Mouse (Mus musculus) CH12.LX (cell line): Measurements from ENCODE around the gene Uap1l1. TPM values are rescaled to one million over a fixed set of nuclear protein-coding genes. Genes with fewer than 3 reads are reported as not detected.

Experiments
- DNase-seq: peaks from one replicate; pipeline ENCODE4 v3.0.0-alpha.2; 2013; ENCODE audit errors: extremely low read depth
- H3K27ac ChIP-seq: 2 replicates; pipeline ENCODE4 v1.5.1; 2012; ENCODE audit warnings: low read depth, mild to moderate bottlenecking, control low read depth, moderate library complexity; ENCODE audit not compliant: insufficient read depth
- H3K27me3 ChIP-seq: replicated peaks from 2 replicates; pipeline ENCODE3; 2012; ENCODE audit warnings: inconsistent platforms
- H3K36me3 ChIP-seq, 2 experiments: replicated peaks in 1 of 2; 2 replicates each; pipeline versions ENCODE3 to v1.6.1; 2012; ENCODE audit warnings: inconsistent platforms in 1 of 2, low read length in 1 of 2, mild to moderate bottlenecking in 1 of 2, mixed read lengths in 1 of 2, moderate library complexity in 1 of 2; ENCODE audit not compliant: control insufficient read depth in 1 of 2, insufficient read depth in 1 of 2
- H3K4me1 ChIP-seq, 2 experiments: 2 replicates each; pipeline ENCODE4 v1.6.1; 2012; ENCODE audit warnings: inconsistent platforms in 1 of 2, moderate library complexity in 1 of 2; ENCODE audit not compliant: insufficient read depth in 2 of 2, control insufficient read depth in 1 of 2
- H3K4me2 ChIP-seq: 2 replicates; pipeline ENCODE4 v1.6.1; 2012; ENCODE audit warnings: low read depth, mild to moderate bottlenecking, control low read depth; ENCODE audit not compliant: poor library complexity, insufficient read depth, severe bottlenecking
- H3K4me3 ChIP-seq, 3 experiments: fragments of 150-350 bp in 1 of 3; sonication (generic) in 1 of 3; replicated peaks in 1 of 3; 2 replicates each; pipeline versions ENCODE3 to v1.5.1; 2011 to 2012; ENCODE audit warnings: low read depth in 2 of 3, low read length in 2 of 3, mild to moderate bottlenecking in 2 of 3, moderate library complexity in 2 of 3, control low read depth in 1 of 3, improper control_type of control experiment in 1 of 3, inconsistent platforms in 1 of 3, mixed read lengths in 1 of 3; ENCODE audit not compliant: poor library complexity in 1 of 3
- H3K79me2 ChIP-seq: replicated peaks from 2 replicates; pipeline ENCODE4 v1.6.1; 2012; ENCODE audit warnings: mild to moderate bottlenecking, moderate library complexity; ENCODE audit not compliant: control insufficient read depth, poor library complexity, insufficient read depth, severe bottlenecking; ENCODE audit errors: extremely low read depth
- H3K9ac ChIP-seq: 2 replicates; pipeline ENCODE4 v1.6.1; 2012; ENCODE audit warnings: low read depth, mild to moderate bottlenecking, control low read depth, moderate library complexity; ENCODE audit not compliant: insufficient read depth
- H3K9me3 ChIP-seq: replicated peaks from 2 replicates; pipeline ENCODE3; 2012; ENCODE audit warnings: low read length, inconsistent platforms, mixed read lengths
- BHLHE40 ChIP-seq: IDR thresholded peaks from 2 replicates; pipeline ENCODE4 v1.6.1; 2011; ENCODE audit warnings: mild to moderate bottlenecking, low read depth, low read length, improper control_type of control experiment
- CHD1 ChIP-seq: IDR thresholded peaks from 2 replicates; pipeline ENCODE4 v1.6.1; 2012; ENCODE audit warnings: low read depth, low read length, improper control_type of control experiment, inconsistent platforms
- E2F4 ChIP-seq: IDR thresholded peaks from 2 replicates; pipeline ENCODE4 v1.6.1; 2011; ENCODE audit warnings: low read depth, low read length, improper control_type of control experiment; ENCODE audit not compliant: insufficient replicate concordance
- ELF1 ChIP-seq: IDR thresholded peaks from 2 replicates; pipeline ENCODE4 v1.6.1; 2014; ENCODE audit warnings: low read depth, mild to moderate bottlenecking, inconsistent platforms, low read length, improper control_type of control experiment
- EP300 ChIP-seq: IDR thresholded peaks from 2 replicates; pipeline ENCODE4 v1.6.1; 2011; ENCODE audit warnings: low read length, improper control_type of control experiment
- ETS1 ChIP-seq: conservative IDR thresholded peaks from 2 replicates; pipeline ENCODE4 v1.6.1; 2012; ENCODE audit warnings: low read depth, mild to moderate bottlenecking, inconsistent platforms, low read length, improper control_type of control experiment, moderate library complexity
- HCFC1 ChIP-seq: IDR thresholded peaks from 2 replicates; pipeline ENCODE4 v1.6.1; 2012; ENCODE audit warnings: low read depth, mild to moderate bottlenecking, inconsistent platforms, low read length, improper control_type of control experiment
- JUND ChIP-seq: conservative IDR thresholded peaks from 2 replicates; pipeline ENCODE4 v1.6.1; 2011; ENCODE audit warnings: low read depth, low read length, improper control_type of control experiment
- KAT2A ChIP-seq: IDR thresholded peaks from 2 replicates; pipeline ENCODE4 v1.6.1; 2012; ENCODE audit warnings: low read length, improper control_type of control experiment, inconsistent platforms; ENCODE audit not compliant: insufficient replicate concordance
- MAFK ChIP-seq: IDR thresholded peaks from 2 replicates; pipeline ENCODE4 v1.6.1; 2011; ENCODE audit warnings: low read length, improper control_type of control experiment; ENCODE audit not compliant: insufficient replicate concordance
- MAX ChIP-seq: IDR thresholded peaks from 2 replicates; pipeline ENCODE4 v1.6.1; 2011; ENCODE audit warnings: low read length, improper control_type of control experiment
- MYC ChIP-seq: IDR thresholded peaks from 2 replicates; pipeline ENCODE4 v1.6.1; 2011; ENCODE audit warnings: low read depth, mild to moderate bottlenecking, improper control_type of control experiment, low read length
- NELFE ChIP-seq: IDR thresholded peaks from 2 replicates; pipeline ENCODE4 v1.6.1; 2011; ENCODE audit warnings: low read depth, low read length, improper control_type of control experiment
- POLR2AphosphoS2 ChIP-seq: IDR thresholded peaks from 2 replicates; pipeline ENCODE4 v1.6.1; 2011; ENCODE audit warnings: low read depth, low read length, improper control_type of control experiment
- RAD21 ChIP-seq: IDR thresholded peaks from 2 replicates; pipeline ENCODE4 v1.6.1; 2011; ENCODE audit warnings: low read depth, mild to moderate bottlenecking, low read length, improper control_type of control experiment, moderate library complexity
- SIN3A ChIP-seq: IDR thresholded peaks from 2 replicates; pipeline ENCODE4 v1.6.1; 2012; ENCODE audit warnings: low read length, improper control_type of control experiment, inconsistent platforms
- SMC3 ChIP-seq: IDR thresholded peaks from 2 replicates; pipeline ENCODE4 v1.6.1; 2011; ENCODE audit warnings: low read depth, low read length, improper control_type of control experiment
- TBP ChIP-seq: conservative IDR thresholded peaks from 2 replicates; pipeline ENCODE4 v1.6.1; 2011; ENCODE audit warnings: low read depth, low read length, improper control_type of control experiment
- TCF12 ChIP-seq: IDR thresholded peaks from 2 replicates; pipeline ENCODE4 v1.6.1; 2014; ENCODE audit warnings: low read depth, mild to moderate bottlenecking, inconsistent platforms, low read length, improper control_type of control experiment
- USF2 ChIP-seq: conservative IDR thresholded peaks from 2 replicates; pipeline ENCODE4 v1.6.1; 2011; ENCODE audit warnings: low read depth, low read length, improper control_type of control experiment
- ZKSCAN1 ChIP-seq: IDR thresholded peaks from 2 replicates; pipeline ENCODE4 v1.6.1; 2012; ENCODE audit warnings: low read depth, inconsistent platforms, low read length, improper control_type of control experiment, borderline replicate concordance
- ZMIZ1 ChIP-seq: IDR thresholded peaks from 2 replicates; pipeline ENCODE4 v1.6.1; 2012; ENCODE audit warnings: low read depth, mild to moderate bottlenecking, inconsistent platforms, low read length, improper control_type of control experiment
- dilution Hi-C: fragments of 300-500 bp; cut with MboI; formaldehyde crosslinking; loops from 2 replicates; pipeline ENCODE4 v1.14.3; 2020; ENCODE audit warnings: low sequenced_read_pairs; ENCODE audit not compliant: extremely low pct_unique_long_range_greater_than_20kb, extremely low pct_ligation_motif_present
- in situ Hi-C: fragments of 300-500 bp; cut with MboI; formaldehyde crosslinking; loops from 3 replicates; pipeline ENCODE4 v1.14.3; 2019; ENCODE audit warnings: low sequenced_read_pairs, low pct_ligation_motif_present, low pct_unique_long_range_greater_than_20kb, mixed read lengths
- polyA plus RNA-seq: library from polyadenylated mRNA; unstranded; fragments of >175 nt; gene quantifications from 2 replicates; pipeline ENCODE4 v1.2.1, GENCODE M21; 2012; ENCODE audit warnings: low read depth; ENCODE audit not compliant: insufficient read length
- total RNA-seq, 2 experiments: library from RNA; depleted of rRNA; stranded (reverse); fragments of 300-350 nt in 1 of 2; fragments of >200 nt in 1 of 2; gene quantifications; 2 replicates each; pipeline ENCODE4 v1.2.3; 2012 to 2014

The Uap1l1 gene
- total and polyA plus RNA-seq, 3 experiments: 4.3 to 30.8 (median 14.5) TPM

- no peaks in the 10 kb centered on the region for H3K9me3 ChIP-seq
- no peak for DNase-seq
- H3K4me3 ChIP-seq: no peak overlapping the region
- H3K27me3 ChIP-seq: peaks cover 43% of the 10 kb centered on the region
- dilution Hi-C loops (no loop called here), in situ Hi-C loops (no loop called here)
- TF ChIP-seq MYC (no peak), POLR2AphosphoS2 (no peak), HCFC1 (no peak), ELF1 (no peak), SIN3A (no peak), RAD21 (no peak), SMC3 (no peak), ZKSCAN1 (no peak), JUND (no peak), EP300 (no peak), NELFE (no peak), TCF12 (no peak), E2F4 (no peak), KAT2A (no peak), MAFK (no peak), ZMIZ1 (no peak), MAX (no peak), BHLHE40 (no peak), USF2 (no peak), CHD1 (no peak)
- H3K36me3 ChIP-seq: no peaks in the 10 kb centered on the region
- no peak overlapping the region for H3K4me2 ChIP-seq
- no peak overlapping the region for H3K27ac ChIP-seq
- H3K79me2 ChIP-seq: no peaks in the 10 kb centered on the region
- no peak overlapping the region for H3K9ac ChIP-seq
- H3K4me1 ChIP-seq: peaks cover 0 to 8% of the 10 kb centered on the region in 2 experiments; a peak in 2 of 4 replicates
These were observed 25.8 kb upstream of the Uap1l1 start for GRCm38 (mm10) chr2:25391266-25391665.

GRCm38 (mm10) chr2:25384492-25384891 lies 19.0 kb upstream of the Uap1l1 start:
- peaks cover 2 to 5% of the 10 kb centered on the region in 2 experiments; a peak in 2 of 4 replicates for H3K4me1 ChIP-seq
- in situ Hi-C loops (no loop called here), dilution Hi-C loops (no loop called here)
- H3K9me3 ChIP-seq: no peaks in the 10 kb centered on the region
- no peak for DNase-seq
- no peak overlapping the region for H3K4me3 ChIP-seq
- H3K79me2 ChIP-seq: no peaks in the 10 kb centered on the region
- peaks cover 22% of the 10 kb centered on the region for H3K27me3 ChIP-seq
- H3K9ac ChIP-seq: no peak overlapping the region
- TF ChIP-seq NELFE: no peak
- TF ChIP-seq HCFC1: no peak
- no peak for TF ChIP-seq RAD21
- TF ChIP-seq ETS1: no peak
- no peak for TF ChIP-seq TBP
- no peaks in the 10 kb centered on the region for H3K36me3 ChIP-seq
- no peak overlapping the region for H3K27ac ChIP-seq
- no peak overlapping the region for H3K4me2 ChIP-seq
